Mouse (Mus musculus): ENCODE results near the gene Mr1.

DNA sequence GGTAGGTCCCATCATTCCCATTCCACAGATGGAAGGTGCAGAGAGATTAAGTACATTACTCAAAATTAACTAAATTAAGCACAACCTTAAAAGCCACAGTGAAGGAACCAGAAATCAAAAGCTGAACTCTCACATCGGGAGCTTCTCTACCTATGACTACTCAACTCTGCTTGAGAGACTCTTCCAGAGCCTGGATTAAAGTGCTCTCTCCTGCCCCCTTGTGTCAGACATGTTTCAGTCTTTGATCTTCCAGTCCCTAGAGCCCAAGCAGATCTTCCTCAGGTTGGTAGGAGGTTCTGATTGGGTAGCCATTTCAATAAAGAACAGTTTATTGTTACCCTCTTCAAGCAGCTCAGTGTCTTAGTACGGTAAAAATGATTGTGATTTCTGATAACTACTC is 6.5 kb downstream of the Mr1 start:
- TF ChIP-seq CTCF (IDR thresholded peaks at IDR 0.05) (peak; percentile 79), EP300 (IDR thresholded peaks at IDR 0.05) (no peak)

Data from lung, postnatal 0 days (tissue).